Mouse (Mus musculus) neutrophil, adult 5-6 weeks (primary cell): ENCODE data around the gene 4930430F08Rik. TPM values are rescaled to one million over a fixed set of nuclear protein-coding genes. Genes with fewer than 3 reads are reported as not detected.

Experiments used
- ATAC-seq: fragments of 151-379, 151-347 bp; 2 replicates; pipeline ENCODE4 v1.8.0; 2017; ENCODE audit warnings: mild to moderate bottlenecking, moderate TSS enrichment; ENCODE audit not compliant: insufficient number of reproducible peaks, poor library complexity, low FRiP score, severe bottlenecking; ENCODE audit errors: extremely low read depth
- total RNA-seq: library from RNA; stranded (forward); fragments of 200-1000 nt; gene quantifications from 2 replicates; pipeline ENCODE4 v1.2.3, GENCODE M21; 2017

The 4930430F08Rik gene
- total RNA-seq, 1 experiment from 2014 or later, result 8.3 TPM

DNA sequence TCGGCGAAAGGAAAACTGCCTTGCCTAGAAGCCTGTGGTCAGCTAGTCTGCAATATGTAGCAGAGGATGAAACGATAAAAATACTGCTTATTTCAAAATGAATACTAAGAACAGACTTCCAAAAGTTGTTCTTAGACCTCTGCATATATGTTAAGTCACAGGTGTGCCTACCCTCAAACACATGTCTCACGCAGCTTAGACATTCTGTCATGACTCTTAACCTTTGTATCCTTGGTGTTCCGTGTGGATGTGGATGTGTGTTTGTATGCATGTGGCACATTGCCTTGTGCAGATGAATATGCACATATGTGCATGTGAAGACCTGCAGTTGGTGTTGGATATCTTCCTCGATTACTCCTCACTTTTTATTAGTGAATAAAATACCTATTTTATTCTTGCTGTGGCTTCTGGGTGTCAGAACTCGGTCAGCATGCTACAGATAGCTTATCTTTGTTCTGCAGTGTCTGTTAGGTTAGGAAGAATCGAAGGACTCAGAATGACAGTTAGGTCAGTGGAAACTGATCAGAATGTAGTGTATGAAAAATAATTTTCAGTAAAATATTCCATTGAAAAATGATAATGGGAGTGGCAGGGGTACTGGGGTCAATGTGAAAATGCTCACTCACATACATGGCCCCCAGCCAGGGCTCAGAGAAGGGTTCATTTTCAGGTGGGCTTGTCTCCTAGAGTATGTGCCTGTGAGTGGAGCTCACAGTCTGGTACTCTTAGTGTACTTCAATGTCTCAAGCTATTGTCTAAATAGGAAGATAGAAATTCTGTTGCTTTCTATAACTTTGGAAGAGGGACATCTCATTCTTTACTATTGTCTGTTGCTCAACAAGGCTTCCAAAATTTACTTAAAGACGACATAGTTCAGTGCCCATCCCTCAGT, 65.5 kb downstream of the 4930430F08Rik start:
- no peak for ATAC-seq

DNA sequence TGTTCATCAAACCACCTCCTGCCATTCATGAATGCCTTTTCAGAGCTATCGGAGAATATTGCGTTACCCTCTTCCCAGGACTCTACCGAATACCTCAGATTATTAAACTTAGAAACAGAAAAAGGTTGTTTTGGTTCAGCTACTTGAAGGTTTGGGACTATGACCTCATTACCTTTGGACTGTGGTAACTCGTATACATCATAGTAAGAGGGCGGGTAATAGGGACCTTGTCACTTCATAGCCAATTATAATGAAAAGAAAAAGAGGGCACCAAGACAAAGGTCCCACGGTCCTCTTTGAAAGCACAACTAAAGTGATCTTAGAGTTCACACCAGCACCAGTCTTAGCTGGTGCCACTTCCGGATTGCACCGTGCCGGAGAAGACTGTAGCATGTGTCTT, 67.9 kb downstream of the 4930430F08Rik start:
- no peak for ATAC-seq

Other genes with a start within 250 kb of the 4930430F08Rik start
- gene Gm4302, start 249.6 kb downstream of the 4930430F08Rik start, total RNA-seq, result not detected in 2 replicates
- gene Gm4303, start 244.5 kb downstream of the 4930430F08Rik start, total RNA-seq, result not detected in 2 replicates
- gene Gm4305, start 239.3 kb downstream of the 4930430F08Rik start, total RNA-seq, result not detected in 2 replicates
- not detected in 2 replicates for gene Gm4307, start 229.1 kb downstream of the 4930430F08Rik start, total RNA-seq
- not detected in 2 replicates for gene Gm4312, start 207.9 kb downstream of the 4930430F08Rik start, total RNA-seq
- 0.86 and 1.2 TPM in 2 replicates for gene Tmtc3, start 103.1 kb downstream of the 4930430F08Rik start, total RNA-seq
- 3.8 and 7.8 TPM in 2 replicates for gene Cep290, start 102.9 kb downstream of the 4930430F08Rik start, total RNA-seq
- gene 1700017N19Rik, start 61 bp upstream of the 4930430F08Rik start, total RNA-seq, result not detected in 2 replicates